Mouse (Mus musculus) C2C12 (cell line): ENCODE data around the gene Ubc. TPM values are rescaled to one million over a fixed set of nuclear protein-coding genes. Genes with fewer than 3 reads are reported as not detected.

Experiments
- H3K27me3 ChIP-seq: one replicate; pipeline ENCODE4 v1.6.1; 2011; ENCODE audit not compliant: control insufficient read depth, insufficient read depth, insufficient read length
- H3K36me3 ChIP-seq: one replicate; pipeline ENCODE4 v1.6.1; 2011; ENCODE audit not compliant: control insufficient read depth, insufficient read depth
- H3K4me3 ChIP-seq: one replicate; pipeline ENCODE4 v1.5.1; 2011; ENCODE audit warnings: mild to moderate bottlenecking, control low read depth; ENCODE audit not compliant: poor library complexity, insufficient read depth, severe bottlenecking
- H3K79me2 ChIP-seq: one replicate; pipeline ENCODE4 v1.6.1; 2011; ENCODE audit not compliant: control insufficient read depth, insufficient read depth
- H3K79me3 ChIP-seq: one replicate; pipeline ENCODE4 v1.6.1; 2011; ENCODE audit warnings: low read depth, control low read depth
- H3ac ChIP-seq: one replicate; pipeline ENCODE3; 2011; ENCODE audit warnings: low read depth; ENCODE audit not compliant: control insufficient read depth, insufficient read length
- CEBPB ChIP-seq: IDR thresholded peaks from one replicate; pipeline ENCODE4 v1.6.1; 2011; ENCODE audit warnings: low read depth, mild to moderate bottlenecking, control low read depth, moderate library complexity
- CTCF ChIP-seq: IDR thresholded peaks from one replicate; pipeline ENCODE4 v1.5.1; 2011; ENCODE audit not compliant: control insufficient read depth, insufficient read depth, insufficient read length
- FOSL1 ChIP-seq: IDR thresholded peaks from one replicate; pipeline ENCODE4 v1.8.0; 2011; ENCODE audit warnings: mild to moderate bottlenecking, low read length; ENCODE audit not compliant: poor library complexity, insufficient read depth, severe bottlenecking
- MAX ChIP-seq: IDR thresholded peaks from one replicate; pipeline ENCODE4 v1.6.1; 2011; ENCODE audit warnings: mild to moderate bottlenecking, control low read depth
- MYOD1 ChIP-seq: IDR thresholded peaks from one replicate; pipeline ENCODE4 v1.6.1; 2011; ENCODE audit warnings: low read depth; ENCODE audit not compliant: control insufficient read depth, insufficient read length
- MYOG ChIP-seq: IDR thresholded peaks from one replicate; pipeline ENCODE4 v1.6.1; 2011; ENCODE audit not compliant: control insufficient read depth, insufficient read length; ENCODE audit errors: extremely low read depth
- USF1 ChIP-seq: IDR thresholded peaks from one replicate; pipeline ENCODE4 v1.6.1; 2011; ENCODE audit warnings: low read depth, mild to moderate bottlenecking, control low read depth, moderate library complexity
- polyA plus RNA-seq: library from polyadenylated mRNA; unstranded; fragments of >200 nt; fragmentation: generic; extraction: Trizol; gene quantifications from one replicate; pipeline ENCODE4 v1.2.1, GENCODE M21; 2012; ENCODE audit warnings: missing spikeins

Ubc gene
- polyA plus RNA-seq, 1 experiment: 918 TPM

DNA sequence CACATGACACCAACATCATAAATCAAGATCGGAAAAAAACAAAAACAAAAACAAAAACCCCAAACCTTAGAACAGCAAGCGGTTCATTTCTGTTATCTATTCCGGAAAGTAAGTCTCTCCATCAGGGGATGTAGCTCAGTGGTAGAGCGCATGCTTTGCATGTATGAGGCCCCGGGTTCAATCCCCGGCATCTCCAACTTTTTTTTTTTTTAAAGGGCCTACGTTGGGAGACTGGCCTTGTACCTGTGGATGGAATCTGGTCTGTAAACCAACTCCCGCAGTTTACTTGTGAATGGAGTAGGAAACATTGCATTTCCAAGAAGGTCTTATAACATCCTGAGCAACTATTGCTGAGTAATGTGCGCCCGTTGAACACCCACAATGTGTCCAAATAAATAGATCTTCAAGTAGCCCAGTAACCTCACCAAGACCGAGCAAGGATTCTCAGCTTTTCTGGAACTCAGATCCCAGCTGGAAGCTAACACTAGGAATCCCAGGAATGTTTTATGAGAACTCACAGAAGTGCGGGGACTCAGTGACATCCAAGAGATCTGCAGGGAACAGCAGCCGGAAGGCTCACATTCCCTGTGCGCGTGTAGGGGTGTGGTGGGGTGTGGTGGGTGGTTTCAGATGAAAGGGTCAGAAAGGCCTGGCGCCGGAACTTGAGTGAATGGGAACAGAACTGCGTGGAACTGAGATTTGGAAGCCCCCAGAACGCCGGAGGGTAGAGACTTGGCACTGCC is 19.5 kb upstream of the Ubc start:
- no peaks in the 10 kb centered on the region for H3K79me3 ChIP-seq
- H3K27me3 ChIP-seq: no peaks in the 10 kb centered on the region
- no peak for TF ChIP-seq USF1
- no peak for TF ChIP-seq FOSL1
- no peak for TF ChIP-seq MAX
- TF ChIP-seq CTCF: no peak
- TF ChIP-seq CEBPB: no peak
- TF ChIP-seq MYOD1: no peak
- TF ChIP-seq MYOG: no peak
- no peak overlapping the region for H3ac ChIP-seq
- no peaks in the 10 kb centered on the region for H3K79me2 ChIP-seq
- H3K4me3 ChIP-seq: peak overlapping the region; percentile 38
- peaks cover 12% of the 10 kb centered on the region for H3K36me3 ChIP-seq

GRCm38 (mm10) chr5:125408842-125409241 is 18.8 kb upstream of the Ubc start:
- Histone ChIP-seq H3K4me3 (peak overlapping the region; percentile 38), H3K79me2 (no peaks in the 10 kb centered on the region), H3K27me3 (no peaks in the 10 kb centered on the region), H3K79me3 (no peaks in the 10 kb centered on the region), H3K36me3 (peaks cover 8% of the 10 kb centered on the region), H3ac (no peak overlapping the region)
- TF ChIP-seq MAX (no peak), CTCF (no peak), USF1 (no peak), MYOG (no peak), FOSL1 (no peak), MYOD1 (no peak), CEBPB (no peak)

GRCm38 (mm10) chr5:125407910-125408575 is 18.0 kb upstream of the Ubc start:
- Histone ChIP-seq H3K4me3 (no peak overlapping the region), H3K79me2 (no peaks in the 10 kb centered on the region), H3K36me3 (no peaks in the 10 kb centered on the region), H3ac (no peak overlapping the region), H3K79me3 (no peaks in the 10 kb centered on the region), H3K27me3 (no peaks in the 10 kb centered on the region)
- TF ChIP-seq FOSL1 (no peak), MYOD1 (no peak), CTCF (no peak), USF1 (no peak), MAX (no peak), MYOG (no peak), CEBPB (no peak)

DNA sequence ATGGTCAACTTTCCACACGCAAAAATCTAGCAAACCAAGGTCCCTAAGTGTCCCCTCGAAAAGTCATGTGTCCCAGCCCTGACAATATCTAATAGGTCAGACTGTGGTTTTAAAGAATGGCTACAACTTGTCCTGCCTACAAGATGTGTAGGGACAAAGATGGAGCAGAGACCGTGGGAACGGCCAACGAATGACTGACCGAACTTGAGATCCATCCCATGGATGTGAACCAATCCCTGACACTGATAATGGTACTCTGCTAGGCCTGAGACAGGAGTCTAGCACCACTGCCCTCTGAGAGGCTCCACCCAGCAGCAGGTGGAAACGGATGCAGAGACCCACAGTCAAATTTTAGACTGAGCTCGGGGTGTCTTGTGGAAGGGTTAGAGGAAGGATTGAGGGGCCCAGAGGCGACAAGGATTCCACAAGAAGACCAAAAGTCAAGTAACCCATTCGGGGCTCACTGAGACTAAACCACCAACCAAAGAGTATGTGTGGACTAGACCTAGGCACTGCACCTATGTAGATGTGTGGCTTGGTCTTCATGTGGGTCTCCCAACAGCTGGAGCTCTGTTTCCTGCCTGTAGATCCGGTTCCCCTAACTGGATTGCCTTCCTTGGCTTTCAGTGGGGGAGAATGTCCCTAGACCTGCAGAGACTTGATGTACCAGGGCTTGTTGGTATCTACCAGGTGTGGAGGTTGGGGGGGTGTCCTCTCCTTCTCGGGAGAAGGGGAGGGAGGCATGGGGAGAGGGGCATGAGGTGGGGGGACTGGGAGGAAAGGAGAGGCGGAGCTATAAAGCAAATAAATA is 17.2 kb upstream of the Ubc start:
- no peaks in the 10 kb centered on the region for H3K36me3 ChIP-seq
- no peaks in the 10 kb centered on the region for H3K79me3 ChIP-seq
- H3K27me3 ChIP-seq: no peaks in the 10 kb centered on the region
- H3K79me2 ChIP-seq: no peaks in the 10 kb centered on the region
- TF ChIP-seq MAX (no peak), USF1 (no peak), CTCF (no peak), MYOD1 (no peak), FOSL1 (no peak), CEBPB (no peak), MYOG (no peak)
- H3K4me3 ChIP-seq: peak overlapping the region; percentile 15
- H3ac ChIP-seq: no peak overlapping the region

DNA sequence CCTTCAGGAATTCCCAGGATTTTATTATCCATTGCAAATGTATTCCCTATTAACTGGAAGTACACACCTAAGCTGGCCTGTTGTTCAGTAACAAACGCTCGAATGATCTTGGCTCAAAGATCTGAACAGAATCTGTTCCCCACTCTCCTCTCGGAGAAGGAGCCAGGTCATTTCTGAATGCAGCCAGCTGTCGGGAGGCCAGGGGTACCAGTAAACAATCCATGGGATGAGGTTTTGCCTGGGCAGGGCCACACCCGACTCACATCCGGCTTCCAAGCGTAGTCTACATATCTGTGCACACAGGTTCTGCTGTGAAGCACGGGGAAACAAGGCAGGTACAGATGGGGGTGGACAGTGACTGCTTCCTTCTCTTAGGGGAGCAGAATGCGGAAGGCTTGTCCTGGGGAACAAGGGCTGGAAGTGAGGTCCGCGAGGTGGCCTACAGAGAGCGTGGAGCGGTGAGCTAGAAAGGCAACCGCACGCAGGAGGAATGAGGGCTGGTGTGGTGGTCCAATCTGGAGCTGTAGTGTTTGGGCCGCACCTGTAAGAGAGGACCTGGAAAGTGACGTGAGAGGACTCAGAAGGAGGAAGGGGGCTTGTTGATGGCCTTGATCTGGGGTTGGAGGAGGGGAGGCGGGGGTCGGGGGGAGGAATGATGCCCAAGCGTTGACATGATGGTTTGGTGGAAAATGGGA is 16.5 kb upstream of the Ubc start:
- Histone ChIP-seq H3ac (peak overlapping the region; percentile 42), H3K4me3 (peak overlapping the region; percentile 28), H3K79me2 (no peaks in the 10 kb centered on the region), H3K36me3 (no peaks in the 10 kb centered on the region), H3K79me3 (no peaks in the 10 kb centered on the region), H3K27me3 (no peaks in the 10 kb centered on the region)
- TF ChIP-seq FOSL1 (no peak), USF1 (no peak), MYOD1 (no peak), MYOG (no peak), CTCF (no peak), MAX (no peak), CEBPB (no peak)
